Mouse (Mus musculus) kidney, adult 2 months (tissue): Measurements from ENCODE around the gene Prg3. TPM values are rescaled to one million over a fixed set of nuclear protein-coding genes. Genes with fewer than 3 reads are reported as not detected.

Experiments
- DNase-seq: peaks from one replicate; pipeline ENCODE4 v3.0.0; 2021
- H3K27ac ChIP-seq: fragments of 200-500 bp; 2 replicates; pipeline ENCODE4 v1.5.1; 2012; ENCODE audit warnings: low read depth, low read length, control low read depth, inconsistent platforms; ENCODE audit not compliant: insufficient read depth
- H3K27me3 ChIP-seq: fragments of 200-500 bp; replicated peaks from 2 replicates; pipeline ENCODE4 v1.6.1; 2012; ENCODE audit warnings: mild to moderate bottlenecking, moderate library complexity, low read length, inconsistent platforms; ENCODE audit not compliant: control insufficient read depth, insufficient read depth
- H3K36me3 ChIP-seq: fragments of 200-500 bp; 2 replicates; pipeline ENCODE4 v1.6.1; 2012; ENCODE audit warnings: mild to moderate bottlenecking, moderate library complexity, low read length, inconsistent platforms; ENCODE audit not compliant: control insufficient read depth, insufficient read depth
- H3K4me1 ChIP-seq: fragments of 200-500 bp; 2 replicates; pipeline ENCODE4 v1.6.1; 2011; ENCODE audit warnings: low read length; ENCODE audit not compliant: control insufficient read depth, insufficient read depth
- H3K4me3 ChIP-seq: fragments of 200-500 bp; 2 replicates; pipeline ENCODE4 v1.5.1; 2011; ENCODE audit warnings: mild to moderate bottlenecking, low read depth, low read length, control low read depth; ENCODE audit not compliant: insufficient read depth
- CTCF ChIP-seq: fragments of 200-500 bp; conservative IDR thresholded peaks from 2 replicates; pipeline ENCODE4 v1.5.1; 2011; ENCODE audit warnings: low read depth, mild to moderate bottlenecking, control low read depth, low read length, moderate library complexity, mixed read lengths; ENCODE audit not compliant: insufficient read depth, insufficient read length
- POLR2A ChIP-seq: fragments of 200-500 bp; IDR thresholded peaks from one replicate; pipeline ENCODE4 v1.6.1; 2011; ENCODE audit warnings: low read depth, low read length, control low read depth
- WGBS: fragments of 180-500 bp; shearing (Covaris S2); methylation state at CpG from one replicate; pipeline ENCODE4 v1.1.7; 2018; 5-methylcytosine and 5-hydroxymethylcytosine counted together
- polyA plus RNA-seq: library from polyadenylated mRNA; depleted of rRNA; stranded (reverse); fragments of >200 nt; gene quantifications from 2 replicates; pipeline ENCODE4 v1.2.3, GENCODE M21; 2012; rRNA removed

Prg3 gene
- polyA plus RNA-seq = 0.28 TPM in 1 of 2 replicates, not detected in the other

- Histone ChIP-seq H3K27me3 (no peaks in the 10 kb centered on the region), H3K36me3 (no peaks in the 10 kb centered on the region), H3K4me1 (no peaks in the 10 kb centered on the region), H3K27ac (no peak within 1 kb of the TSS), H3K4me3 (no peak within 1 kb of the TSS)
- TF ChIP-seq POLR2A = no peak
- TF ChIP-seq CTCF = no peak
- DNase-seq = no peak
- 75% methylated on average over 1 of the region's 1 CpGs for WGBS
These were observed at the start of gene Prg3 for GRCm38 (mm10) chr2:84987930-84988329. Gene Prg3, plus strand, starts transcription at chr2:84988215.

GRCm38 (mm10) chr2:84938249-84938946 is 49.6 kb upstream of the Prg3 start:
- WGBS = 64% methylated on average over 5 of the region's 5 CpGs
- no peak for TF ChIP-seq POLR2A
- no peak for TF ChIP-seq CTCF
- Histone ChIP-seq H3K4me1 (peaks cover 3% of the 10 kb centered on the region; the same call in 1 of the 2 replicates), H3K4me3 (peak overlapping the region; percentile 70), H3K36me3 (no peaks in the 10 kb centered on the region), H3K27me3 (no peaks in the 10 kb centered on the region), H3K27ac (peak overlapping the region; percentile 62; the same call in 1 of the 2 replicates)
- peak; percentile 49 for DNase-seq

- H3K27ac ChIP-seq = no peak overlapping the region
- no peaks in the 10 kb centered on the region for H3K27me3 ChIP-seq
- no peak overlapping the region for H3K4me3 ChIP-seq
- no peaks in the 10 kb centered on the region; the same call in 1 of the 2 replicates for H3K4me1 ChIP-seq
- 93% methylated on average over 3 of the region's 3 CpGs for WGBS
- no peak for DNase-seq
- H3K36me3 ChIP-seq = no peaks in the 10 kb centered on the region
- TF ChIP-seq CTCF = no peak
- TF ChIP-seq POLR2A = no peak
These were observed 48.7 kb upstream of the Prg3 start for GRCm38 (mm10) chr2:84939306-84939705.

- Histone ChIP-seq H3K4me3 (no peak overlapping the region), H3K4me1 (no peaks in the 10 kb centered on the region), H3K36me3 (no peaks in the 10 kb centered on the region), H3K27ac (no peak overlapping the region), H3K27me3 (no peaks in the 10 kb centered on the region)
- 97% methylated on average over 6 of the region's 6 CpGs for WGBS
- no peak for DNase-seq
- no peak for TF ChIP-seq CTCF
- no peak for TF ChIP-seq POLR2A
These were observed 48.3 kb upstream of the Prg3 start for GRCm38 (mm10) chr2:84939711-84940110.

- Histone ChIP-seq H3K27me3 (no peaks in the 10 kb centered on the region), H3K4me3 (no peak overlapping the region), H3K36me3 (no peaks in the 10 kb centered on the region), H3K27ac (no peak overlapping the region), H3K4me1 (no peaks in the 10 kb centered on the region)
- peak; percentile 8 for DNase-seq
- no peak for TF ChIP-seq POLR2A
- TF ChIP-seq CTCF = no peak
- WGBS = 53% methylated on average over 2 of the region's 2 CpGs
These were observed 46.7 kb upstream of the Prg3 start for GRCm38 (mm10) chr2:84941332-84941731.

- Histone ChIP-seq H3K4me3 (no peak overlapping the region), H3K27me3 (no peaks in the 10 kb centered on the region), H3K27ac (no peak overlapping the region), H3K4me1 (no peaks in the 10 kb centered on the region), H3K36me3 (no peaks in the 10 kb centered on the region)
- no peak for DNase-seq
- TF ChIP-seq POLR2A (no peak), CTCF (no peak)
- 87% methylated on average over 4 of the region's 4 CpGs for WGBS
These were observed 46.2 kb upstream of the Prg3 start for GRCm38 (mm10) chr2:84941795-84942194.

GRCm38 (mm10) chr2:84947154-84947771 is 40.8 kb upstream of the Prg3 start:
- no peak for TF ChIP-seq CTCF
- no peak for TF ChIP-seq POLR2A
- H3K36me3 ChIP-seq = no peaks in the 10 kb centered on the region; the same call in 1 of the 2 replicates
- 84% methylated on average over 3 of the region's 3 CpGs for WGBS

GRCm38 (mm10) chr2:84948252-84948651 is 39.8 kb upstream of the Prg3 start:
- H3K36me3 ChIP-seq = no peaks in the 10 kb centered on the region; the same call in 1 of the 2 replicates

More at GRCm38 (mm10) chr2:84947154-84947771, 40.8 kb upstream of the Prg3 start:
- Histone ChIP-seq H3K4me1 (no peaks in the 10 kb centered on the region), H3K27me3 (no peaks in the 10 kb centered on the region), H3K4me3 (no peak overlapping the region), H3K27ac (no peak overlapping the region)
- DNase-seq = no peak

More at GRCm38 (mm10) chr2:84948252-84948651, 39.8 kb upstream of the Prg3 start:
- 92% methylated on average over 7 of the region's 7 CpGs for WGBS
- H3K27me3 ChIP-seq = no peaks in the 10 kb centered on the region
- DNase-seq = no peak
- H3K27ac ChIP-seq = no peak overlapping the region
- no peaks in the 10 kb centered on the region for H3K4me1 ChIP-seq
- no peak overlapping the region for H3K4me3 ChIP-seq
- no peak for TF ChIP-seq POLR2A
- TF ChIP-seq CTCF = no peak
